Mouse (Mus musculus): ENCODE results near the gene Cyp2ab1.
"Not testable (repeated sequence)": the region's sequence is repeated elsewhere in the genome, so short reads cannot be mapped to it uniquely, and the experiment has no call there.

Gene Cyp2ab1

GRCm38 (mm10) chr16:20325286-20325685 is at the start of gene Cyp2ab1:
TSS of gene Cyp2ab1 (minus strand) at chr16:20325404.
- DNase-seq (ENCODE audit: low read depth, low spot score): no peak

- no peak for DNase-seq (ENCODE audit: low read depth, low spot score)
These were observed 46.5 kb upstream of the Cyp2ab1 start for GRCm38 (mm10) chr16:20371731-20372130.

GRCm38 (mm10) chr16:20368221-20368620 is 43.0 kb upstream of the Cyp2ab1 start:
- DNase-seq (ENCODE audit: low read depth, low spot score): no peak

GRCm38 (mm10) chr16:20362121-20362520 is 36.9 kb upstream of the Cyp2ab1 start:
- DNase-seq (ENCODE audit: low read depth, low spot score): no peak

GRCm38 (mm10) chr16:20361496-20361895 is 36.3 kb upstream of the Cyp2ab1 start:
- DNase-seq (ENCODE audit: low read depth, low spot score): not testable (repeated sequence)

- no peak for DNase-seq (ENCODE audit: low read depth, low spot score)
These were observed 34.6 kb upstream of the Cyp2ab1 start for GRCm38 (mm10) chr16:20359643-20360295.

GRCm38 (mm10) chr16:20357837-20358236 is 32.6 kb upstream of the Cyp2ab1 start:
- DNase-seq (ENCODE audit: low read depth, low spot score): no peak

GRCm38 (mm10) chr16:20354762-20355161 is 29.6 kb upstream of the Cyp2ab1 start:
- no peak for DNase-seq (ENCODE audit: low read depth, low spot score)

- no peak for DNase-seq (ENCODE audit: low read depth, low spot score)
These were observed 28.8 kb upstream of the Cyp2ab1 start for GRCm38 (mm10) chr16:20354011-20354410.

- DNase-seq (ENCODE audit: low read depth, low spot score): no peak
These were observed 20.3 kb upstream of the Cyp2ab1 start for GRCm38 (mm10) chr16:20345464-20345863.

- peak; percentile 79 for DNase-seq (ENCODE audit: low read depth, low spot score)
These were observed 13.4 kb upstream of the Cyp2ab1 start for GRCm38 (mm10) chr16:20338616-20339015.

GRCm38 (mm10) chr16:20334918-20335317 is 9.7 kb upstream of the Cyp2ab1 start:
- DNase-seq (ENCODE audit: low read depth, low spot score): no peak

- no peak for DNase-seq (ENCODE audit: low read depth, low spot score)
These were observed 3.1 kb upstream of the Cyp2ab1 start for GRCm38 (mm10) chr16:20328306-20328705.

GRCm38 (mm10) chr16:20323907-20324306 is 1.3 kb downstream of the Cyp2ab1 start:
- DNase-seq (ENCODE audit: low read depth, low spot score): no peak

GRCm38 (mm10) chr16:20322274-20322673 is 2.9 kb downstream of the Cyp2ab1 start:
- no peak for DNase-seq (ENCODE audit: low read depth, low spot score)

- DNase-seq (ENCODE audit: low read depth, low spot score): no peak
These were observed 8.4 kb downstream of the Cyp2ab1 start for GRCm38 (mm10) chr16:20316770-20317169.

- DNase-seq (ENCODE audit: low read depth, low spot score): no peak
These were observed 9.9 kb downstream of the Cyp2ab1 start for GRCm38 (mm10) chr16:20315266-20315665.

- no peak for DNase-seq (ENCODE audit: low read depth, low spot score)
These were observed 12.9 kb downstream of the Cyp2ab1 start for GRCm38 (mm10) chr16:20312272-20312671.

GRCm38 (mm10) chr16:20301770-20302649 is 23.2 kb downstream of the Cyp2ab1 start, which contains the start of gene Parl:
TSS of gene Parl (minus strand) at chr16:20302387.
- DNase-seq (ENCODE audit: low read depth, low spot score): peak; percentile 84

GRCm38 (mm10) chr16:20300076-20300475 is 25.1 kb downstream of the Cyp2ab1 start:
- DNase-seq (ENCODE audit: low read depth, low spot score): no peak

GRCm38 (mm10) chr16:20280238-20280637 is 45.0 kb downstream of the Cyp2ab1 start:
- DNase-seq (ENCODE audit: low read depth, low spot score): no peak

GRCm38 (mm10) chr16:20279395-20279794 is 45.8 kb downstream of the Cyp2ab1 start:
- no peak for DNase-seq (ENCODE audit: low read depth, low spot score)

- DNase-seq (ENCODE audit: low read depth, low spot score): no peak
These were observed 52.2 kb downstream of the Cyp2ab1 start for GRCm38 (mm10) chr16:20272994-20273393.

All from telencephalon, adult 2 months (tissue).